Mouse (Mus musculus): ENCODE data around the gene Med13l. TPM values are rescaled to one million over a fixed set of nuclear protein-coding genes. Genes with fewer than 3 reads are reported as not detected.
A peak's percentile ranks its signal among the peaks of the same experiment; 100 is the strongest.

Med13l gene
- total RNA-seq, 4 experiments from 2014 or later: 22.2 to 35.0 (median 32.5) TPM

GRCm38 (mm10) chr5:118727336-118727735 is 166.9 kb downstream of the Med13l start:
- no peak for DNase-seq (ENCODE audit: low spot score)

DNA sequence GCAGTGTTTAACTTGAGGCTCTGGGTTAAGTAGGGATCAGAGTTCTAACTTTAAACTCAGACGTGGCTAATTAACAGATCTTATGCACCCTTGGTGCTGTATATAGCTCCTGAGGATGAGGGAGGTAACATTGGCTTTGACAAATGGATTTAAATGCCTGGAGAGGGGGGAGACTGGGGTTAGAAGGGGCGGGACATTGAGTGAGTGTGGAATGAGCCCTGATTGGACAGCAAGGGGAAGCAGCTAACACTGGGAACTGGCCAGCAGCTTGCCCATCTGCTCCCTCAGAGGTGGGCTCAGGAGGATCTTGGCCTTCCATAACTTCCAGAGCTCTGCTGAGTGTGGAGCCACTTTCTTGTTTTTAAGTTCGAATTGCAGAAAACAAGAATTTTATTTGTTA is 171.7 kb downstream of the Med13l start:
- DNase-seq (ENCODE audit: low spot score): no peak

GRCm38 (mm10) chr5:118732651-118733050 is 172.2 kb downstream of the Med13l start:
- no peak for DNase-seq (ENCODE audit: low spot score)

- peak; percentile 22 for DNase-seq (ENCODE audit: low spot score)
Observed at GRCm38 (mm10) chr5:118733566-118733965, 173.1 kb downstream of the Med13l start.

DNA sequence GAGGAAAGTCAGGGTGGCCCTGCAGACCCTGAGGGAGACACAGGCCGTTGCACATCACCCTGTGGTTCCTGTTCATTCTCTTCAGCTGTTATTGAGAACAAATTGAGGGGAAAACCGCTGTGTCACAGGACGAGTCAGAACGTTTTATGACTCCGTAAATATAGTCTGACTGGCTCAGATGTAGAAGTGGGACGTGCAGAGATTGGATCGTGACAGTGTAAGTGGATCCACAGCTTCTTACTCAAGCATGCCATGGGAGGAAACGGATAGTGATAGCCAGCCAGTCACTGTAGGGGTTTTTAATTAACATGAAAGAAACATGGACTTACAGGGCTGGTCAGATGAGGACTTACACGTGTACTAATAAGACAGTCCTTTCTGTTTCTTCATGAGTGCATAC is 174.0 kb downstream of the Med13l start:
- DNase-seq (ENCODE audit: low spot score): no peak

- DNase-seq (ENCODE audit: low spot score): no peak
Observed at GRCm38 (mm10) chr5:118735738-118736137, 175.3 kb downstream of the Med13l start.

- DNase-seq (ENCODE audit: low spot score): peak; percentile 62
Observed at GRCm38 (mm10) chr5:118737548-118737947, 177.1 kb downstream of the Med13l start.

- no peak for DNase-seq (ENCODE audit: low spot score)
Observed at GRCm38 (mm10) chr5:118743067-118743466, 182.6 kb downstream of the Med13l start.

DNA sequence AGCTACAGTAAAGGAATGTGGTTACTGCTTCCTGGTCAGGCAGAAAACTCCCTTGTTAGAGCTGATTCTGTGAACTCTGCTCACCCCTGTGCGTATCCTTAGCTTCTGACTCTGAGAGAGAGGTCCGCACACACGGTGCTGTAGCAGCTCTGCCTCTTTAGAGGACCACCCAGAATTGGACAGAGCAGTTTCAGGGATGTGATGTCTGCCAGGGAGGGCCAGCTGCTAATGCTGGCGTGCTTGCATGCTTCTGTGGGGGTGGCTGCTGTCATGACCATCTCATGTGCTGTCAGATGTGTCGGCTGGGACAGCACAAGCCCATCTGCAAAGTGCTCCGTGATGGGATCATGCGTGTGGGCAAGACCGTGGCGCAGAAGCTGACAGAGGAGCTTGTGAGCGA is 186.5 kb downstream of the Med13l start:
- DNase-seq (ENCODE audit: low spot score): no peak

DNA sequence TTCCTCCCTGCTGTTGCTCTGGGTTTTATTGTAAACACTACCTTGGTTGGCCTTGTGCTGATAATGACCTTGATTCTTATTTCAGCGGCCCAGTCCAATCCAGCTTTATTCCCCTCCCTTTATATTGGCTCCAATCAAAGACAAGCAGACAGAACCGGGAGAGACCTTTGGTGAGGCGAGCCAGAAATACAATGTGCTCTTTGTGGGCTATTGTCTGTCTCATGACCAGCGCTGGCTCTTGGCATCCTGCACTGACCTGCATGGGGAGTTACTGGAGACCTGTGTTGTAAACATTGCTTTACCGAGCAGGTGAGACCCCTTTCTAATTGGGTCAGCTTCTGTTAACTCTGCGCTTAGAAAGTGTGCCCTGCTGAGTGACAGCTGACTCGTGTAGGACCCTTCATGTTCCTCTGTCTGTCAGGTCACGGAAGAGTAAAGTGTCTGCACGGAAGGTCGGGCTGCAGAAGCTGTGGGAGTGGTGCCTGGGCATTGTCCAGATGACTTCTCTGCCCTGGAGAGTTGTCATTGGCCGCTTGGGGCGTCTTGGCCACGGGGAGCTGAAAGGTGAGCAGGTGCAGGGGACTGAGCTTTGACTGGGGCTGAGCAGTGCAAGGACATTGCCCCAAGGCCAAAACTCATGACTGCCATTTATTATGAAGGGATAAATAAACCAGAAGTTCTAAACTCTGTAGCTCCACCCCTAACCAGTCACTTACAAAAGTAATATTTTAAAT is 191.1 kb downstream of the Med13l start:
- no peak for DNase-seq (ENCODE audit: low spot score)

GRCm38 (mm10) chr5:118752868-118753267 is 192.4 kb downstream of the Med13l start:
- DNase-seq (ENCODE audit: low spot score): no peak

GRCm38 (mm10) chr5:118753471-118754044 is 193.1 kb downstream of the Med13l start:
- DNase-seq (ENCODE audit: low spot score): no peak

GRCm38 (mm10) chr5:118754191-118754759 is 193.8 kb downstream of the Med13l start:
- DNase-seq (ENCODE audit: low spot score): no peak

- no peak for DNase-seq (ENCODE audit: low spot score)
Observed at GRCm38 (mm10) chr5:118756078-118756477, 195.6 kb downstream of the Med13l start.

GRCm38 (mm10) chr5:118757396-118758301 is 197.2 kb downstream of the Med13l start:
- no peak for DNase-seq (ENCODE audit: low spot score)

- DNase-seq (ENCODE audit: low spot score): no peak
Observed at GRCm38 (mm10) chr5:118760986-118761385, 200.5 kb downstream of the Med13l start.

- no peak for DNase-seq (ENCODE audit: low spot score)
Observed at GRCm38 (mm10) chr5:118762499-118763185, 202.2 kb downstream of the Med13l start.

DNA sequence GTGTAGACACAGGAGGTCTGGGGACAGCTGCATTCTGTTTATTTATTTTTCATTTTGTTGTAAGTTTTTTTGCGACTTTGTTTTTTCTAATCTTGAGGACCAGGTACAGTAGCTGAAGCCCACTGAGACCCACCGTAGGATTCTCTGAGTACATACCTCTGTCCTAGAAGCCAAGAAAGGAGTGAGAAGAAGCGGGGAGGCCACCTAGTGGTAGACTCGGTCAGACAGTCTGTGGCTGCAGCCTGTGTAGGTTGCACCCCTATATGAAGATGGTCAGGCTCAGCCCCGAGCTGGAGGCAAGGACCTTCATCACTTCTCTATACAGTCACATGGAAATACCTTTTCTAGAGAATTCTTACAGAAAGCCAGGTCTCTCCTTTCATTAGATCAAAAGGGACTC is 202.9 kb downstream of the Med13l start:
- no peak for DNase-seq (ENCODE audit: low spot score)

GRCm38 (mm10) chr5:118769143-118769542 is 208.7 kb downstream of the Med13l start:
- DNase-seq (ENCODE audit: low spot score): no peak

GRCm38 (mm10) chr5:118773866-118774265 is 213.4 kb downstream of the Med13l start:
- DNase-seq (ENCODE audit: low spot score): peak; percentile 14

DNA sequence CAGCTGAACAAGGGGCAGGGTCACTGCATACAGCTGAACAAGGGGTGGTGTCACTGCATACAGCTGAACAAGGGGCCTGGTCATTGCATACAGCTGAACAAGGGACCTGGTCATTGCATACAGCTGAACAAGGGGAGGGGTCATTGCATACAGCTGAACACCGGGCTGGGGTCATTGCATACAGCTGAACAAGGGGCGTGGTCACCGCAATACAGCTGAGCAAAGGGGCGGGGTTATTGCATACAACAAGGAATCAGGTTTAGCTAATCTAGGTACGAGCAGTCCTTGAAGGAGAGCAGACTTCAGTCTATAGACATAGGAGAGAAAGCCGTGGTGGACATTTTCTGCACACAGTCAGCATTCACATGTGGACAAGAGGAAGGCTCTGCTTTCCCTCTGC is 215.9 kb downstream of the Med13l start:
- no peak for DNase-seq (ENCODE audit: low spot score)
